In genomic region chr11:70018131-70018990, GRCm38 (mm10) we compare ENCODE assay signal across 8 mouse cellular contexts. TPM values are rescaled to one million over a fixed set of nuclear protein-coding genes. Genes with fewer than 3 reads are reported as not detected.
DNase-seq lines count a peak whose midpoint lies in the region; TF ChIP-seq lines count a peak whose summit lies in the region.

No protein-coding gene starts in this region.

- peaks cover 2% of the 10 kb centered on the region; the same call in 1 of the 2 replicates for H3K36me3 ChIP-seq in ES-E14 (ENCODE audit: control insufficient read depth, insufficient read depth, low read length, poor library complexity, severe bottlenecking)
- H3K36me3 ChIP-seq in midbrain, embryonic 10.5 days: peaks cover 9% of the 10 kb centered on the region

- intact Hi-C loops in heart, postnatal 10 days (cut with DNase I): no loop called here
- intact Hi-C loops in left cerebral cortex, postnatal 14 days (cut with DNase I): no loop called here

- in situ Hi-C loops in ES-E14 (cut with MboI; ENCODE audit: low sequenced_read_pairs in 2 of 2, unreplicated experiment in 2 of 2): no loop called here

- H3K9me3 ChIP-seq in ES-E14 (ENCODE audit: control insufficient read depth, insufficient read depth, low read depth, low read length): no peaks in the 10 kb centered on the region
- H3K9me3 ChIP-seq in midbrain, embryonic 10.5 days (replicated peaks): no peaks in the 10 kb centered on the region

- peak overlapping the region; percentile 58; the same call in 1 of the 2 replicates for H3K9ac ChIP-seq in ES-E14 (ENCODE audit: insufficient read depth, low read depth, low read length, poor library complexity, severe bottlenecking)

- DNase-seq in 416B (ENCODE audit: low read depth) (peak; percentile 79), ES-E14 (ENCODE audit: low read depth, low spot score) (no peak)
- DNase-seq in embryo, embryonic 11 days: peak; percentile 92
- peak; percentile 48 to 62 for DNase-seq in heart, postnatal 10 days
- peak; percentile 80 to 85 for DNase-seq in left cerebral cortex, postnatal 14 days (ENCODE audit: low spot score in 2 of 2)
- peak; percentile 83 for DNase-seq in midbrain, embryonic 10.5 days (ENCODE audit: low spot score)
- peak; percentile 77 for DNase-seq in telencephalon, adult 2 months (ENCODE audit: low read depth, low spot score)
- no peak for DNase-seq in natural killer cell, adult 2 months (ENCODE audit: low spot score in 2 of 2)

- H3K4me3 ChIP-seq in ES-E14 (ENCODE audit: insufficient read depth in 1 of 2, low read depth in 1 of 2, low read length in 2 of 2, poor library complexity in 1 of 2, severe bottlenecking in 1 of 2): peak overlapping the region; percentile 10 to 73; a peak in 3 of 4 replicates
- peak overlapping the region; percentile 77 for H3K4me3 ChIP-seq in midbrain, embryonic 10.5 days

- under 1% methylated on average over 25 of the region's 25 CpGs for WGBS in midbrain, embryonic 10.5 days

- 0 out of 2 replicates have a peak overlapping the region, but pooled peaks have one; percentile 13 for H3K27ac ChIP-seq in ES-E14 (ENCODE audit: insufficient read depth, low read depth, low read length, poor library complexity, severe bottlenecking)
- peak overlapping the region; percentile 96 for H3K27ac ChIP-seq in midbrain, embryonic 10.5 days (replicated peaks)

- peaks cover 0 to 20% of the 10 kb centered on the region in 2 experiments; a peak in 1 of 4 replicates for H3K4me1 ChIP-seq in ES-E14 (ENCODE audit: control insufficient read depth in 2 of 2, insufficient read depth in 2 of 2, low read length in 2 of 2, poor library complexity in 1 of 2)
- H3K4me1 ChIP-seq in midbrain, embryonic 10.5 days: peaks cover 92% of the 10 kb centered on the region

- no peaks in the 10 kb centered on the region for H3K27me3 ChIP-seq in midbrain, embryonic 10.5 days (ENCODE audit: low read depth, poor library complexity, severe bottlenecking)

TF ChIP-seq in ES-E14, 5 proteins besides CTCF, POLR2A, EP300 and RAD21:
- TF ChIP-seq HCFC1 (IDR thresholded peaks at IDR 0.05; ENCODE audit: borderline replicate concordance, insufficient read depth, low read length) (no peak), MAFK (IDR thresholded peaks at IDR 0.05; ENCODE audit: insufficient read depth, low read depth, low read length) (no peak), ZNF384 (IDR thresholded peaks at IDR 0.05; ENCODE audit: low read depth, low read length) (no peak), ZC3H11A (IDR thresholded peaks at IDR 0.05; ENCODE audit: borderline replicate concordance, low read depth, low read length) (no peak), CHD2 (IDR thresholded peaks at IDR 0.05; ENCODE audit: low read depth, low read length) (no peak)

RNA-seq across cellular contexts. Expression of gene Dlg4, which starts 1.6 kb away (rescaled TPM):
- total RNA-seq in ES-E14 (2012; rRNA removed): 10.8 and 11.4 TPM in 2 replicates
- 10 to 100 TPM; 11.5 to 12.0 TPM for total RNA-seq in heart, postnatal 10 days (2021)
- 1,000 to 10,000 TPM in 1 of 2 experiments, 100 to 1,000 TPM in 1; 1,000 to 1,075 TPM for total RNA-seq in left cerebral cortex, postnatal 14 days (2021)
- 16.6 and 23.8 TPM in 2 replicates for polyA plus RNA-seq in midbrain, embryonic 10.5 days (2016; fragmentation: Nextera tagmentation; extraction: Ambion mirVana)

RNA-seq across cellular contexts. Expression of gene Acadvl, which starts 3.1 kb away (rescaled TPM):
- 32.5 and 48.7 TPM in 2 replicates for total RNA-seq in ES-E14 (2012; rRNA removed)
- 1,000 to 10,000 TPM; 1,260 to 1,282 TPM for total RNA-seq in heart, postnatal 10 days (2021)
- 10 to 100 TPM; 50.7 to 53.6 TPM for total RNA-seq in left cerebral cortex, postnatal 14 days (2021)
- polyA plus RNA-seq in midbrain, embryonic 10.5 days (2016; fragmentation: Nextera tagmentation; extraction: Ambion mirVana): 42.2 and 48.6 TPM in 2 replicates

RNA-seq across cellular contexts. Expression of gene Dvl2, which starts 18.0 kb away (rescaled TPM):
- 47.4 and 70.9 TPM in 2 replicates for total RNA-seq in ES-E14 (2012; rRNA removed)
- 10 to 100 TPM in 1 of 2 experiments, 1 to 10 TPM in 1; 8.6 to 11.8 TPM for total RNA-seq in heart, postnatal 10 days (2021)
- total RNA-seq in left cerebral cortex, postnatal 14 days (2021): 10 to 100 TPM; 27.3 to 30.0 TPM
- polyA plus RNA-seq in midbrain, embryonic 10.5 days (2016; fragmentation: Nextera tagmentation; extraction: Ambion mirVana): 52.1 and 54.1 TPM in 2 replicates

RNA-seq across cellular contexts. Expression of gene Phf23, which starts 22.8 kb away (rescaled TPM):
- total RNA-seq in ES-E14 (2012; rRNA removed): 64.7 and 80.9 TPM in 2 replicates
- 10 to 100 TPM; 23.1 to 27.7 TPM for total RNA-seq in heart, postnatal 10 days (2021)
- total RNA-seq in left cerebral cortex, postnatal 14 days (2021): 10 to 100 TPM; 39.2 to 40.2 TPM
- polyA plus RNA-seq in midbrain, embryonic 10.5 days (2016; fragmentation: Nextera tagmentation; extraction: Ambion mirVana): 95.1 and 96.3 TPM in 2 replicates

RNA-seq across cellular contexts. Expression of gene Gabarap, which starts 27.4 kb away (rescaled TPM):
- total RNA-seq in ES-E14 (2012; rRNA removed): 57.7 and 70.6 TPM in 2 replicates
- total RNA-seq in heart, postnatal 10 days (2021): 100 to 1,000 TPM; 275 to 295 TPM
- 100 to 1,000 TPM; 213 to 217 TPM for total RNA-seq in left cerebral cortex, postnatal 14 days (2021)
- 409 and 454 TPM in 2 replicates for polyA plus RNA-seq in midbrain, embryonic 10.5 days (2016; fragmentation: Nextera tagmentation; extraction: Ambion mirVana)

Comparison
In these comparisons a context has a peak if more than half of its experiments do, and no peak if none do; other contexts are left out.
1. DNase-seq: peak in 416B (single experiment), embryo, embryonic 11 days (single experiment), heart, postnatal 10 days (2 of 2), left cerebral cortex, postnatal 14 days (2 of 2), midbrain, embryonic 10.5 days (single experiment) and telencephalon, adult 2 months (single experiment); none in ES-E14 (single experiment) and natural killer cell, adult 2 months (0 of 2).
2. RNA of gene Dlg4, which starts 1.6 kb away (total RNA-seq): 1,000 to 1,075 TPM in left cerebral cortex, postnatal 14 days; 11.5 to 12.0 TPM in heart, postnatal 10 days and 10.8 to 11.4 TPM in ES-E14; every median in the first group is over 10 times any median in the second.
3. RNA of gene Acadvl, which starts 3.1 kb away (total RNA-seq): 1,260 to 1,282 TPM in heart, postnatal 10 days; 50.7 to 53.6 TPM in left cerebral cortex, postnatal 14 days and 32.5 to 48.7 TPM in ES-E14; every median in the first group is over 10 times any median in the second.